Mouse (Mus musculus) bone marrow, adult 2 months (tissue): ENCODE data around the gene Ikbke.

ENCODE experiments used
- CTCF ChIP-seq: fragments of 200-500 bp; IDR thresholded peaks from 2 replicates; pipeline ENCODE4 v1.5.1; 2011; ENCODE audit warnings: low read length, control low read depth; ENCODE audit not compliant: control insufficient read depth, insufficient read depth
- POLR2A ChIP-seq: fragments of 200-500 bp; IDR thresholded peaks from 2 replicates; pipeline ENCODE4 v1.6.1; 2011; ENCODE audit warnings: low read depth, mild to moderate bottlenecking, control low read depth, low read length, borderline replicate concordance; ENCODE audit not compliant: control insufficient read depth

GRCm38 (mm10) chr1:131263905-131264304, 15.5 kb downstream of the Ikbke start:
- TF ChIP-seq CTCF, result no peak
- TF ChIP-seq POLR2A, result no peak
